Mouse (Mus musculus) thymus, postnatal 36 days (tissue): Measurements from ENCODE around the gene Arl5a.

Source experiments
- DNase-seq, 2 experiments: peaks; one replicate each; pipeline ENCODE4 v3.0.0; 2022; ENCODE audit warnings: mixed read lengths in 2 of 2

Arl5a gene

GRCm38 (mm10) chr2:52422871-52423610 lies 1.7 kb downstream of the Arl5a start:
- DNase-seq = no peak

DNA sequence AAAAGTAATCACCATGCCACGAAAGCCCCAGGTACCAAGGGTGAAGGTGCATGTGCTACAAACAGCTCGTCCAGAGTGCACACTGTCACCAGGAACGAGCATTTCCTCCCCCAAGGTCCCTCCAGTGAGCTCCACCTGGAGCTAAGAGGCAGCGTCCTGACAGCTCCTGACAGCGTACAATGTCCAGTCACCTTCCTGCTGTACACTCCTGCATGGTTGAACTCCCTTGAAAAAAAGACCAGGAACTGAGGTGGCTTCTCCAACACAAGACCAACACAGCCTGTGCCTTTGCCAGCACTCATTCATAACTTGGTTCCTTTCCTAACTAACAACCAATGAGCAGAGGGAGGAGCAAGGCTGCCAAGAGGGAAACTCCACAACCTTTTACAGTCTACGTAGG lies 3.5 kb downstream of the Arl5a start:
- DNase-seq = peak in 1 of 2 experiments; percentile 12

GRCm38 (mm10) chr2:52420001-52420710 lies 4.5 kb downstream of the Arl5a start:
- no peak for DNase-seq

GRCm38 (mm10) chr2:52419295-52419694 lies 5.4 kb downstream of the Arl5a start:
- DNase-seq = no peak

DNA sequence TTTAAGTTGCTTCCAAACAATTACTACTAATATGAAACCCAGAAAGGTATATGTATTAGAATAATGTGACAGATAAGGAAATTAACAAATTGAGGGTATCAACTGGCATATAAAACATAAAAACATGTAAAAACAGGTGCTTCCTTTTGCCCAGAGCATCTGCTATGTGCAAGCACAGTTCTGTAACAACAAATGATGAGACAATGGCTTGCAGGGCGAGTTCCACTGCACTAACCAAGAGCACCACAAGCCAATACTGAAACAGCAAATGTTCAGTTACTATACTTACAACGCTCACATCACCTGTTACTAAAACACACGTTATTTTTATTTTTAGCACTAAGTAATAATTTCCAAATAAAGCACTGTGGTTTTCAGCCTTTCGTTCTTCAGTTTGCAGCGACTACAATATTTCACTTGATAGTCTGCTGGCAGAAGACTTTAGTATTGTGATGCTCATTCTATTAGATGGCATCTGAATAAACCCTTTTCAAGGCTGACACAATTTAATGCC lies 12.1 kb downstream of the Arl5a start:
- DNase-seq = no peak

DNA sequence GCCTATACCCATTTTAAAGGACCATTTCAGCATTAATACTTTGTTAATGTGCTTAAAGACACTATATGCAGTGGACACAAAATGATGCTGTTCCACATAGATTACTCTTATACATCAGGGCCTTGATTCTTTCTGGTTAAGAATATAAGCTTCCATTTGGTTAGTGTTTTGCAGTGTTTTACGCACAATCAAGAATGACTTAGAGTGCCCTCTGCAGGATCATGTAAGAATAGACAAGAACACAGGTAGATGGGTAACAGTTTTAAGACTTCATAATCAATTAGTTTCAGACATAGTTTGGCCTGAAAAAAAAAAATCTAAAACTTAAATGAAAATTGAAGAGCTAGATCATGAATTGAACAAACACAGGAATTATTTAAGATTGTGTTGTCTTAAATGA lies 18.2 kb downstream of the Arl5a start:
- no peak for DNase-seq

DNA sequence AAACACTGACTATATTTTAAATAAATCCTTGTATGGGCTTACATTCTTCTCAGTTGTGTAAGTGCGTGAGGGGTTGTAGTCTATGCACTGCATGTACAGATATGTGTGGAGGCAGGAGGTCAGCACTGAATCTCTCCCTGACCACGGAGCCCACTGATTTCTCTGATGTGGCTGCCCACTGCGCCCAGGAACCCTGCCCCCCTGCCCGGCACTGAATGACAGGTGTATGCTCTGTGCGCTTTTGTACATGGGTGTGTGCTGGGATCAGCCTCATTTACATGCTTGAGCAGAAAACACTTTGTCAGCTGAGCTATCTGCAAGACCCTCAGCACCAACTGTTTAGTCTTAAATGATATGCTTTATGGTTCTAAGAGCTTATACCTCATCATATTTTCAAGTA lies 19.5 kb downstream of the Arl5a start:
- DNase-seq = no peak

- DNase-seq = no peak
Measured at GRCm38 (mm10) chr2:52394529-52394928, 30.2 kb downstream of the Arl5a start.

DNA sequence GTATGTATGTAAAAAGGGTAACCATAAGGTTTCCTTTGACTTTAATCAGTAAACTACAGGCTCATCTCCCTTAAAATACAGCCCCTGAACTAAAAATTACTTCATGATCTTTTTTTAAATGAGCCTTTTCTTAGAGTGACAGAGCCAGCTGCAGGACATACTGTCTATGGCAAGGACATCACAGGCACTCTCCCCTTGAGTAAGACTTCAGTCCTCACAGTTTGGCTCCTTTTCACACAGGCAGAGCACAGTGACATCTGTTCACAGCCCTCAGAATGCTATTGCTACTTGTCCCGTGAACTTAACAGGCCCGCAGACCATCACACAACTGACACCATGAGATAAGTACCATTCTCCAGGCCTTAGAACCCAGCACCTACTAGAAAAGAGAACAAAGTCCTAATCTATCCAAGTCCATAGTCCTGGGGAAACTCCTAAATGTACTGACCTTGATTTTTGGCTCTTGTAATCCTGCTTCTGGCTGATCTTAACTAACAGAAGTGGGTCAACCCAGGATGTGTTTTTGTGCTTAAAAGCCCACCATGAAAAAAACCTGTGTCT lies 34.2 kb downstream of the Arl5a start:
- DNase-seq = no peak

DNA sequence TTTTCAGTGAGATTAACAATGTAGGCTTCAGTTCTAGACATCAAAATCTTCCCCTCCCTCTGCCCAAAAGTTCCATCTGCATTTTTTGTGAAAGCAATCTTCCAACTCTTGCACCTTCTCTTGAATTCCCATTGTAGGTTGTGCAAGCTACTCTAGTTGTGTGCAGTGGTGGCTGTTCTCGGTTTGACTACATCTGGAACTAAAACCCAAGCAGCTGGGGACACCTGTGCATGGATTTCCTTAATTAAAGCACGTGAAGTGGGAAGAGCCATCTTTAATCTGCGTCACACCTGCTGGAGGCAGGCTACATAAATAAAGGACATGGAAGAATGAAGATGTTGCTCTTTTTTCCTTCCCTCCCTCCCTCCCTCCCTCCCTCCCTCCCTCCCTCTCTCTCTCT lies 34.7 kb downstream of the Arl5a start:
- DNase-seq = no peak

DNA sequence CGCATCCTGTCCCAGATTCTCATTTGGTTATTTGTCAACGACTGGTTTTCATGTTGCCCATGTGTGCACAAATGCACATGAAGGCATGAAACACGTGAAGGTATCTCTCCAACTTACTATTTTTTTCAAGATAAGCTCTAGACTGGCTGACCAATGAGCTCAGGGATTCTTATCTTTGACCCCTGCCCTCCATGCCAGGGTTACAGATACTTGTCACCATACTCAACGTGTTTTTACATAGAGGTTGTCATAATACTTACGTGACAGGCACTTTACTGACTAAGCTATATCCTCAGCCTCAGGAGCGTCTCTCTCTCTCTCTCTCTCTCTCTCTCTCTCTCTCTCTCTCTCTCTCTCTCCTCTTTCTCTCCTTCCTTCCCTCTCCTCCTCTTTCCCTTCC lies 38.2 kb downstream of the Arl5a start:
- no peak for DNase-seq

DNA sequence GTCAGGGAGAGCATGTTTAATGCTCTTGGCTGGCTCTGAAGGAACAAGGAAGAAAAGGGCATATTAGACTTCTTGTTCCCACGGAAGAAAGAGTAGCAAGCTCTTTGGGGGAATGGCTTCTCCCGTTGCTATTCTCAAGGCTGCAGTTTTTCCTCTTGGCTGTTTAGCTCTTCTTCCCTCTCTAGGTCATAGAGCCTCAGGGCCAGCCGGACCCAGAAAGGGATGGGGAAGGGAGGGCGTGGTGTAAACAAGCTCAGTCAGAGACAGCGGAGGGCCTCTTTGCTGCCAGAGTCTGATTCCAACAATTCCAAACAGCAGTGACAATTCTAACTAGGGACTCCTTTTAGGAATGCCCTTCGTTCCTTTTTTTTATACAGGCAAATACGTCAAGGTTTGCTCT lies 38.7 kb downstream of the Arl5a start:
- DNase-seq = no peak

- peak; percentile 38 to 66 for DNase-seq
Measured at GRCm38 (mm10) chr2:52378848-52379261, 45.8 kb downstream of the Arl5a start.

GRCm38 (mm10) chr2:52378448-52378804 lies 46.3 kb downstream of the Arl5a start, which contains the start of gene Neb:
Gene Neb (minus strand): TSS chr2:52378474.
- DNase-seq = peak; percentile 8 to 29

DNA sequence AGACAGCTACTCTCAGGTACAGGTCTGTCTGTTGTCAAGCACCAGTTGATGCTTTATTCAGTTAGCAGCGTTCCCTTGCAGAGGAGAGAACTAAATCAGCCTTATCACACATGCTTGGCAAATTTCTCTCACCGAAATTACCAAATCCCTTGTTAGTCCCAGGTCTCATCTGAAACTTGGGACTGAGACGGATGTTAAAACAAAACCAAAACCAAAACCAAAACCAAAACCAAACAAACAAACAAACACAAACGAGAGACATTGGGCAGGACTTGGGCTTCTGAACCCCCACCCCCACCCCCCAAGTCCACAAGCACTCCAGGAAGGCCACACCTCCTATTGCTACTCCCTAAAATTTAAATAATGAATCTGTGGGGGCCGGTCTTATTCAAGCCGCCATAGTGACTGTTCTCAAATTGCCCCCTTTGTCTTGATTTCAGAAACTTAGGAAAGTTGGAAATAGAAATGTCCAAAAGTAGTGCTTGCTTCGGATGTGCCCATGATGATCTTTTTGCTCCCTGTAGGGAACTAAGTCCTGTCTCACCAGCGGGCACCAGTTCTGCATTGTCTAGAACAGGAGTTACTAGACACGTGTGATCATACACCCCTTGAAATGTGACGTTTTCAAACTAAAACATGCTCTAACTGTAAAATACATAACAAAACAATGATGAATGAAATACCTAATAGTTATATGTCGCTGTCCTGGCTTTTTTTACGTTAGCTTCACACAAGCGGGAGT lies 46.8 kb downstream of the Arl5a start:
- no peak for DNase-seq

DNA sequence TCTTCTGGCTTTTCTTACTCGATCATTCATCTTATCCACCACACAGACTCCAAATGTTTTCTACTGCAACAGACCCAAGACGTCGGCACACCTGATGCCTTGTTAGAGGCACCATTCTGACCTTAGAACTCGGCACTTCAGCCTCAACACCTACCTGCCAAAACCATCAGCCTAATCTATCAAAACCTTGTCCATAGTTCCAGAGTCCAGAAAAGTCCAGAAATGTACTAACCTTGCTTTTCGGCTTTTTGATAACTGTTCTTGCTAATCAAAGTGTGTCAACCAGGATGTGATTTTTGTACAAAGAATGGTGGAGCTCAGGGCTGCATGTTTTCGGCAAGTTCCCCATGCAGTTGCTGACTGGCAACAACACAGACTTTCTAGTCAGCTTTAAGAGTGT lies 50.0 kb downstream of the Arl5a start:
- no peak for DNase-seq

DNA sequence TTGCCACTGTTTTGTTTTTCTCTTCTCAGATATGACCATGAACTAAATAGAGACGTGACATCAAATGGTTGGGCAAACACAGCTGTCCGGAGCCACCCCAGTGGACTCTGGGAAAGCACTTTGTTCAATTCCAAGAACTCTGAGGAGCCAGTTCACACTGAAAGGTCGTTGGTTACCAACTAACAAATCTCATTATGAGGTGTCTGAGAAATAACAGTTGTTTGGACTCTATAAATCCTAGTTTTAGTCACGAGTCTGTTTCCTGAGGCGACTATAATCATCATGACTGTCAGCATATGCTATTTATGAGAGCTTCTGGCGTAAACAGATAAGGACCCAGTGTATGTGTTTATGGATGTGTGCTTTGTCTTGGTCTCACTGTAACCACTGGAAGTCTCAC lies 52.2 kb downstream of the Arl5a start:
- no peak for DNase-seq

GRCm38 (mm10) chr2:52372080-52372479 lies 52.6 kb downstream of the Arl5a start:
- DNase-seq = no peak

DNA sequence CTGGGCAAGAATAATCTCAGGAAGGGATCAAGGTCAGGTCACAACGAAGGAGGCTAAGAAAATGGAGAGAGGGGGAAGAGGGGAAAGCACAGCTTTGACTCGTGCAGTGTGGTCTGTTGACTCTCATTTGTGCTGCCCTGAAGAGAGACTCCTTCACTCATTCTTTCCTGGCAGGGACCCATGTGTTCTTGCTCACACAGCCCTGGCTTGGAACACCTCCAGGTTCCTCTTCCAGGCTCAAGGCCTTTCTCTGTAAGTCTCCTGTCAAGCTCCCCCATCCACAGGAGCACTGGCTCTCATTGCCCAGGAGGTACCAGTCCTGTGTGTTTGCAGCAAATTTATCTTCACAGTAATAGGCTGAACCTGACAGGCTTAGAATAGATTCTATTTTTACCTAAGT lies 53.6 kb downstream of the Arl5a start:
- no peak for DNase-seq

DNA sequence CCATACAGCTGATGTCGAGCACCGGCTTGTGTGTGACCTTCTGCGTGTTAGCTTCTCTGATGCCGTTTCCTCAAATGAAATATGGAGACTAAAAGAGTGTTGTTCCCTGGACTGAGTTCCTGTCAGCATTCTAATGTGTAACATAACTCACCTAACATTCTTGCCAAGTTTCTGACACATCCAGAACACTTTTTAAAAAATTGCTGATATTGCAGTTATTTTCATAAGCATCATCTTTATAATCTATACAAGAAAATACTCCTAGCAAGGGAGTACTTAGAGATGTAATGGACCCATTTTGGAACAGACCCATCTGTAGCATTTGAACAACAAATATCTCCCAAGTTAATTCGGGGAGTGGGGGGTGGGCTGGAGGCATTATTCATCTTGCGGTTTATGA lies 55.1 kb downstream of the Arl5a start:
- DNase-seq = no peak

- no peak for DNase-seq
Measured at GRCm38 (mm10) chr2:52367665-52368064, 57.0 kb downstream of the Arl5a start.

- DNase-seq = no peak
Measured at GRCm38 (mm10) chr2:52367248-52367647, 57.5 kb downstream of the Arl5a start.

DNA sequence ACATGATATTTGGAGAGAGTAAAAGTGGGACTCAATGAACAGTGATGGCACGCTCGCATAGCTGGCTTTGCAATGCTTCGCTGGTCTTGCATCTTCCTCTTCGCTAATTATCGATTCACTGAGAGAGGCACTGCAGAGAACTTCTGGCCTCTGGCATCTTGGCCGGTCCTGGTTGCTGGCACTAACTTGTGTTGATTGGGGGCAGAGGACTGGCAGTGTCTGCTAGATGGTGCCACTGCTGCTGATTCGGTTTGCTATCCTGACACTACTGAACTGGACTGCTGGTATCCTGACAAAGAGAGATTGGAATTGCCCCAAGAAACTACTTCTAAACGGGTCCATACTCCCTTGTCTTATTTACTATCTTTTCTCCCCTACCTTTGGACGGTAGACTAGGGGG lies 63.6 kb downstream of the Arl5a start:
- DNase-seq = no peak
